Mouse (Mus musculus): ENCODE results near the gene Syt16. TPM values are rescaled to one million over a fixed set of nuclear protein-coding genes. Genes with fewer than 3 reads are reported as not detected.

Syt16 gene
- total and polyA plus RNA-seq, 3 experiments = 0.05 TPM; not detected in 2

DNA sequence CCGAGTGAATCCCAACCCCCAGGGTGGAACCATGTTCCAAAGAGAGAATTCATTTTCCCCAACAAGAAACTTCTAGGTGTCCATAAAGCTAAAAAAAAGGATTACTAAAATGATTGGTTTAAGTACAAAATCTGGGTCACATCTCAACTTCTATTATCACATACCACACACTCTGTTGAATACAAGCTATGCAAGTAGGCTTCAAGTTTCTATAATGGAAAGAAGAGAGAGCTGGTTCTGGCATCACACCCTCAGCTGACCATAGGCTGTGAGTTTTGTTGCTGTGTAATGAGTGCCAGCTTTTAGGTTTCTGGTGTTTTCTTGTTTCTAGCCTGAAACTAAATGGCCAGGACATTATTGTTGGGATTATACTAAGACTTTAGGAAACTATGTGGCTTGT lies 65.1 kb downstream of the Syt16 start:
- H3K4me3 ChIP-seq (replicated peaks in 1 of 3; ENCODE audit: low read depth in 2 of 3, low read length in 2 of 3, poor library complexity in 1 of 3) = no peak overlapping the region
- in situ Hi-C loops (cut with MboI; ENCODE audit: low pct_ligation_motif_present, low pct_unique_long_range_greater_than_20kb, low sequenced_read_pairs) = no loop called here
- H3K79me2 ChIP-seq (replicated peaks; ENCODE audit: control insufficient read depth, extremely low read depth, insufficient read depth, poor library complexity, severe bottlenecking) = no peaks in the 10 kb centered on the region
- H3K27me3 ChIP-seq (replicated peaks) = no peaks in the 10 kb centered on the region
- TF ChIP-seq POLR2AphosphoS2 (IDR thresholded peaks at IDR 0.05; ENCODE audit: low read depth, low read length) = no peak
- no peak for TF ChIP-seq MEF2A (IDR thresholded peaks at IDR 0.05; ENCODE audit: borderline replicate concordance, low read depth, low read length)
- no peak for TF ChIP-seq SIN3A (IDR thresholded peaks at IDR 0.05; ENCODE audit: low read length)
- no peaks in the 10 kb centered on the region for H3K9me3 ChIP-seq (replicated peaks; ENCODE audit: low read length)
- H3K9ac ChIP-seq (ENCODE audit: insufficient read depth, low read depth) = no peak overlapping the region
- no peaks in the 10 kb centered on the region for H3K36me3 ChIP-seq (replicated peaks in 1 of 2; ENCODE audit: control insufficient read depth in 1 of 2, insufficient read depth in 1 of 2, low read length in 1 of 2)
- no peak overlapping the region for H3K4me2 ChIP-seq (ENCODE audit: insufficient read depth, low read depth, poor library complexity, severe bottlenecking)
- no peak overlapping the region for H3K27ac ChIP-seq (ENCODE audit: insufficient read depth, low read depth)
- H3K4me1 ChIP-seq (ENCODE audit: control insufficient read depth in 1 of 2, insufficient read depth in 2 of 2) = no peaks in the 10 kb centered on the region
- no peak for DNase-seq (ENCODE audit: extremely low read depth)
- dilution Hi-C loops (cut with MboI; ENCODE audit: extremely low pct_ligation_motif_present, extremely low pct_unique_long_range_greater_than_20kb, low sequenced_read_pairs) = no loop called here

DNA sequence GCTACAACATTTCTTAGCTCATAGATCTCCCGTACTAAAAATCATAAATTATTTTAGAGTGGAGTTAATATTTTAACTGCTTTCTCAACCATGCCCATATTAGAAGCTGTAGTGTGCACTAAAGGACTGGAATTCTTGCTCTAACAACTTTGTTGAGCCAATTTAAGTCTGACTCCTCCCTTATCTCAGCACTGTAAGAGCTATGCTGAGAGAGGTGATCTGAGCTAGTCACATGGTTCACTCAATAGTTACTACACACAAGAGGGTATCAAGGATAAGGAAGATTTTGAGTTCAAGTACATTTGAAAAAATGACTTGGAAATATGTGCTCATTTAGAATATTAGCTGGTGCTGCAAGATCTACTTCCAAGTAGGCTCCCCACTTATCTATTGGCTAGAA lies 71.5 kb downstream of the Syt16 start:
- no peak for DNase-seq (ENCODE audit: extremely low read depth)
- H3K9ac ChIP-seq (ENCODE audit: insufficient read depth, low read depth) = no peak overlapping the region
- no peaks in the 10 kb centered on the region for H3K79me2 ChIP-seq (replicated peaks; ENCODE audit: control insufficient read depth, extremely low read depth, insufficient read depth, poor library complexity, severe bottlenecking)
- in situ Hi-C loops (cut with MboI; ENCODE audit: low pct_ligation_motif_present, low pct_unique_long_range_greater_than_20kb, low sequenced_read_pairs) (no loop called here), dilution Hi-C loops (cut with MboI; ENCODE audit: extremely low pct_ligation_motif_present, extremely low pct_unique_long_range_greater_than_20kb, low sequenced_read_pairs) (no loop called here)
- H3K4me1 ChIP-seq (ENCODE audit: control insufficient read depth in 1 of 2, insufficient read depth in 2 of 2) = no peaks in the 10 kb centered on the region
- TF ChIP-seq MAFK (IDR thresholded peaks at IDR 0.05; ENCODE audit: insufficient replicate concordance, low read length) (no peak), NRF1 (IDR thresholded peaks at IDR 0.05; ENCODE audit: low read depth, low read length) (no peak), POLR2A (IDR thresholded peaks at IDR 0.05; ENCODE audit: low read depth, low read length) (no peak), CHD1 (IDR thresholded peaks at IDR 0.05; ENCODE audit: low read depth, low read length) (no peak), RCOR1 (conservative IDR thresholded peaks at IDR 0.05; ENCODE audit: low read depth, low read length) (no peak), ZNF384 (IDR thresholded peaks at IDR 0.05; ENCODE audit: low read depth, low read length) (no peak), ZMIZ1 (IDR thresholded peaks at IDR 0.05; ENCODE audit: low read depth, low read length) (no peak), GABPA (IDR thresholded peaks at IDR 0.05; ENCODE audit: insufficient replicate concordance, low read depth, low read length) (no peak), CTCF (conservative IDR thresholded peaks at IDR 0.05 in 1 of 2, IDR thresholded peaks at IDR 0.05 in 1 of 2; ENCODE audit: low read depth in 2 of 2, low read length in 2 of 2) (no peak), MYC (IDR thresholded peaks at IDR 0.05; ENCODE audit: low read depth, low read length) (no peak), ETS1 (conservative IDR thresholded peaks at IDR 0.05; ENCODE audit: low read depth, low read length) (no peak), TBP (conservative IDR thresholded peaks at IDR 0.05; ENCODE audit: low read depth, low read length) (no peak), UBTF (IDR thresholded peaks at IDR 0.05; ENCODE audit: low read depth, low read length) (no peak)
- no peak overlapping the region for H3K4me2 ChIP-seq (ENCODE audit: insufficient read depth, low read depth, poor library complexity, severe bottlenecking)
- H3K9me3 ChIP-seq (replicated peaks; ENCODE audit: low read length) = no peaks in the 10 kb centered on the region
- H3K36me3 ChIP-seq (replicated peaks in 1 of 2; ENCODE audit: control insufficient read depth in 1 of 2, insufficient read depth in 1 of 2, low read length in 1 of 2) = no peaks in the 10 kb centered on the region
- no peak overlapping the region for H3K4me3 ChIP-seq (replicated peaks in 1 of 3; ENCODE audit: low read depth in 2 of 3, low read length in 2 of 3, poor library complexity in 1 of 3)
- no peak overlapping the region for H3K27ac ChIP-seq (ENCODE audit: insufficient read depth, low read depth)
- H3K27me3 ChIP-seq (replicated peaks) = no peaks in the 10 kb centered on the region
